Mouse (Mus musculus): ENCODE measurements around the gene Slc12a4. TPM values are rescaled to one million over a fixed set of nuclear protein-coding genes. Genes with fewer than 3 reads are reported as not detected.
A peak's percentile ranks its signal among the peaks of the same experiment; 100 is the strongest.

The Slc12a4 gene
- polyA plus RNA-seq, 1 experiment from 2014 or later: 6.8 TPM

DNA sequence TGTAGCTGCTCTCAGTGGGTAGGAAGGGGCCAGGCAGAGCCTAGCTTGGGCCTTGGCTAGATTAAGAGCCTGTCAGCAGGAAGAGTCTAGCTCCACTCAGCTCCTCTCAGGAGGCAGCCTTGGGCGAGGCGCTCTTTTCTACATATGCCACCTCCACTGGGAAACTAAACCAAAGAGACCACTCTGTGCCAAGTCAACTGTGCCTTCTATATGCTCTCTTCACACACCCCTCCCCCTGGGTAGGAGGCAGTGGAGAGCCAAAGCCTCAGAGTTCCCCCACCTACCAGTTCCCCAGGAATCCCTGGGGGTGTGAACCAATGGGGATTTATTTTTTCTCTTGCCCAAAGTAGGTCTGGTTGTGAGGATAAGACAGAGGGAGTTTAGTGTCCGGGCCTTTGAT lies 34.6 kb downstream of the Slc12a4 start:
- TF ChIP-seq CTCF (IDR thresholded peaks at IDR 0.05; ENCODE audit: low read depth): no peak
- no peak overlapping the region for H3K9ac ChIP-seq (ENCODE audit: low read depth, low read length)
- 94% methylated on average over 3 of the region's 3 CpGs for WGBS

DNA sequence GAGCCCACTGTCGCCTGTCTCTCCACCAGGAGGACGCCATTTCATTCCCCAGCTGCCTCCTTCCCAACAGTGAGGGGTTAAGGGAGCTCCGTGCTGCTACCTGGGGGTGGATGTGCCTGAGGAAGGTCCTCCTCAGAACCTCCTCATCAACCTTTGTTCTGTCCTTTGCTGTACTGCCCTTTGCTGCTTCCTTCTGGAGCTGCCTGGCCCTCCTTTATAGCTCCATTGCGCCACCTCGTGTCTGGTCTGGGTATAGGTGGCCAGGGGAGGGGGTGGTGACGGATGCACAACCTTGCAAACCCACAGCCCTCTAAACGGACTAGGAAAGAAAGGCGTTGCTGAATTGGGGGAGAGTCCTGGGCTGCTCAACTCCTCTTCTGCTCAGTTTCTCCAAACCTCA lies 35.3 kb downstream of the Slc12a4 start:
- peak; percentile 96 for TF ChIP-seq CTCF (IDR thresholded peaks at IDR 0.05; ENCODE audit: low read depth)
- Histone ChIP-seq H3K4me2 (replicated peaks; ENCODE audit: low read depth) (no peak overlapping the region), H3K9me3 (ENCODE audit: control insufficient read depth) (no peaks in the 10 kb centered on the region), H3K4me1 (replicated peaks; ENCODE audit: control insufficient read depth, insufficient read depth, low read length) (no peaks in the 10 kb centered on the region), H3K27ac (ENCODE audit: low read depth, low read length) (no peak overlapping the region), H3K4me3 (ENCODE audit: low read depth, low read length) (no peak overlapping the region), H3K27me3 (replicated peaks; ENCODE audit: control insufficient read depth, insufficient read depth, low read length) (no peaks in the 10 kb centered on the region), H3K9ac (ENCODE audit: low read depth, low read length) (no peak overlapping the region), H3K36me3 (ENCODE audit: control insufficient read depth, insufficient read depth) (peaks cover 42% of the 10 kb centered on the region; the same call in 1 of the 2 replicates)
- WGBS: 20% methylated on average over 8 of the region's 8 CpGs
- peak; percentile 52 for ATAC-seq

More for the DNA sequence above, 34.6 kb downstream of the Slc12a4 start:
- Histone ChIP-seq H3K9me3 (ENCODE audit: control insufficient read depth) (no peaks in the 10 kb centered on the region), H3K4me3 (ENCODE audit: low read depth, low read length) (no peak overlapping the region), H3K4me2 (replicated peaks; ENCODE audit: low read depth) (no peak overlapping the region), H3K36me3 (ENCODE audit: control insufficient read depth, insufficient read depth) (peaks cover 49% of the 10 kb centered on the region; the same call in 1 of the 2 replicates), H3K27ac (ENCODE audit: low read depth, low read length) (no peak overlapping the region), H3K27me3 (replicated peaks; ENCODE audit: control insufficient read depth, insufficient read depth, low read length) (no peaks in the 10 kb centered on the region), H3K4me1 (replicated peaks; ENCODE audit: control insufficient read depth, insufficient read depth, low read length) (no peaks in the 10 kb centered on the region)
- no peak for ATAC-seq

GRCm38 (mm10) chr8:105925123-105925522 lies 40.8 kb downstream of the Slc12a4 start:
- 79% methylated on average over 3 of the region's 3 CpGs for WGBS

GRCm38 (mm10) chr8:105919390-105919789 lies 46.5 kb downstream of the Slc12a4 start:
- no peaks in the 10 kb centered on the region for H3K27me3 ChIP-seq (replicated peaks; ENCODE audit: control insufficient read depth, insufficient read depth, low read length)
- H3K27ac ChIP-seq (ENCODE audit: low read depth, low read length): no peak overlapping the region
- no peak for TF ChIP-seq CTCF (IDR thresholded peaks at IDR 0.05; ENCODE audit: low read depth)
- ATAC-seq: no peak
- H3K4me3 ChIP-seq (ENCODE audit: low read depth, low read length): no peak overlapping the region
- H3K4me2 ChIP-seq (replicated peaks; ENCODE audit: low read depth): no peak overlapping the region
- H3K9me3 ChIP-seq (ENCODE audit: control insufficient read depth): no peaks in the 10 kb centered on the region
- peaks cover 8% of the 10 kb centered on the region for H3K36me3 ChIP-seq (ENCODE audit: control insufficient read depth, insufficient read depth)
- 85% methylated on average over 3 of the region's 3 CpGs for WGBS
- no peak overlapping the region for H3K9ac ChIP-seq (ENCODE audit: low read depth, low read length)
- H3K4me1 ChIP-seq (replicated peaks; ENCODE audit: control insufficient read depth, insufficient read depth, low read length): no peaks in the 10 kb centered on the region

More at GRCm38 (mm10) chr8:105925123-105925522, 40.8 kb downstream of the Slc12a4 start:
- H3K4me3 ChIP-seq (ENCODE audit: low read depth, low read length): no peak overlapping the region
- H3K36me3 ChIP-seq (ENCODE audit: control insufficient read depth, insufficient read depth): peaks cover 14% of the 10 kb centered on the region
- H3K9me3 ChIP-seq (ENCODE audit: control insufficient read depth): no peaks in the 10 kb centered on the region
- H3K4me1 ChIP-seq (replicated peaks; ENCODE audit: control insufficient read depth, insufficient read depth, low read length): no peaks in the 10 kb centered on the region
- H3K27me3 ChIP-seq (replicated peaks; ENCODE audit: control insufficient read depth, insufficient read depth, low read length): no peaks in the 10 kb centered on the region
- H3K9ac ChIP-seq (ENCODE audit: low read depth, low read length): no peak overlapping the region
- no peak for ATAC-seq
- H3K4me2 ChIP-seq (replicated peaks; ENCODE audit: low read depth): no peak overlapping the region
- no peak overlapping the region for H3K27ac ChIP-seq (ENCODE audit: low read depth, low read length)
- no peak for TF ChIP-seq CTCF (IDR thresholded peaks at IDR 0.05; ENCODE audit: low read depth)

GRCm38 (mm10) chr8:105900941-105901616 lies 64.8 kb downstream of the Slc12a4 start:
- WGBS: 23% methylated on average over 16 of the region's 16 CpGs
- no peak for TF ChIP-seq CTCF (IDR thresholded peaks at IDR 0.05; ENCODE audit: low read depth)
- no peak for ATAC-seq
- Histone ChIP-seq H3K9me3 (ENCODE audit: control insufficient read depth) (no peaks in the 10 kb centered on the region), H3K4me1 (replicated peaks; ENCODE audit: control insufficient read depth, insufficient read depth, low read length) (no peaks in the 10 kb centered on the region), H3K27ac (ENCODE audit: low read depth, low read length) (peak overlapping the region; percentile 93), H3K4me2 (replicated peaks; ENCODE audit: low read depth) (peak overlapping the region; percentile 84), H3K36me3 (ENCODE audit: control insufficient read depth, insufficient read depth) (no peaks in the 10 kb centered on the region), H3K27me3 (replicated peaks; ENCODE audit: control insufficient read depth, insufficient read depth, low read length) (no peaks in the 10 kb centered on the region), H3K4me3 (ENCODE audit: low read depth, low read length) (peak overlapping the region; percentile 98), H3K9ac (ENCODE audit: low read depth, low read length) (peak overlapping the region; percentile 98)

GRCm38 (mm10) chr8:105900180-105900940 lies 65.5 kb downstream of the Slc12a4 start, which contains the start of gene Pskh1:
Pskh1 (plus strand) TSS chr8:105900441.
- peak; percentile 94 for ATAC-seq
- peak within 1 kb of the TSS; percentile 84 for H3K4me2 ChIP-seq (replicated peaks; ENCODE audit: low read depth)
- peak within 1 kb of the TSS; percentile 93 for H3K27ac ChIP-seq (ENCODE audit: low read depth, low read length)
- peak; percentile 21; the same call in 1 of the 2 replicates for TF ChIP-seq CTCF (IDR thresholded peaks at IDR 0.05; ENCODE audit: low read depth)
- no peaks in the 10 kb centered on the region for H3K9me3 ChIP-seq (ENCODE audit: control insufficient read depth)
- no peaks in the 10 kb centered on the region for H3K36me3 ChIP-seq (ENCODE audit: control insufficient read depth, insufficient read depth)
- no peaks in the 10 kb centered on the region for H3K4me1 ChIP-seq (replicated peaks; ENCODE audit: control insufficient read depth, insufficient read depth, low read length)
- H3K4me3 ChIP-seq (ENCODE audit: low read depth, low read length): peak within 1 kb of the TSS; percentile 98
- peak within 1 kb of the TSS; percentile 98 for H3K9ac ChIP-seq (ENCODE audit: low read depth, low read length)
- WGBS: under 1% methylated on average over 67 of the region's 68 CpGs
- H3K27me3 ChIP-seq (replicated peaks; ENCODE audit: control insufficient read depth, insufficient read depth, low read length): no peaks in the 10 kb centered on the region
